In the genomic region with DNA sequence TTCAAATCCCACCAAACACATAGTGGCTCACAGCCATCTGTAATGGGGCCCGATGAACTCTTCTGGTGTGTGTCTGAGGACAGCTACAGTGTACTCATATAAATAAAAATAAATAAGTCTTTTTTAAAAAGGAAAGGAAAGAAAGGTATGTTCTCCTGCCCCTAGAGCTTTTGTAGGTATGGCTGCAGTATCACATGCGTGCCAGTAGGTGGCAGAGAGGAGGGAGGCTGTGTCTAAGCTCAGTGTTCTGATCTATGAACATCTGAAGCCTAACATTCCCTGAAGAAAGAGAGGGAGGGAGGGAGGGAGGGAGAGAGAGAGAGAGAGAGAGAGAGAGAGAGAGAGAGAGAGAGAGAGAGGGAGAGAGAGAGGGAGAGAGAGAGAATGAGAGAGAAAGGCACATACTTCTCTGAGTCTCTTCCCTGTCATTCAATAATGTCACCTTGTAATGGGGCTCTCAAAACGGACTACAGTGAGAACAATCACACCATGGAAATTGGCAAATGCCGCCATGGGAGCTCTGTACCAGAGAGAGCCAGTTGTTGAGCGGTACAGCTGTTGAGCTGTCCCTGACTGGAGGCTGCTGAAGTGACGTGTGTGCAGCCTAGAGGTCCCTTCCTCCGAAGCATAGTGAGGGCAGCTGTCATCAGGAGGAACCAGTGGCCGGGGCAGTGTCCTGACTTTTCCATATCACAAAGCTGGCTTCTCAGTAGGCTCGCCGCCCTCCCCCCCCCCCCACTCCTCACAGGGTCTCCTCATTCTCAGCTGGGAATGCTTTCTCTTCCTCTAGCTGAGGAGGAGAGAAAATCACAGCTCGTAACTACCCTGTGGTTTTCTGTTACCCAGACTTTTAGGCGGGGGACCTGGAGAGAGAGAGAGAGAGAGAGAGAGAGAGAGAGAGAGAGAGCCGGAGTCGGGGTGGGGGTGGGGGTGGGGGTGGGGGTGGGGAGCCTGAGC, we compare ENCODE assay signal across 8 mouse cellular contexts. TPM values are rescaled to one million over a fixed set of nuclear protein-coding genes. Genes with fewer than 3 reads are reported as not detected.
DNase-seq lines count a peak whose midpoint lies in the region; ATAC-seq and TF ChIP-seq lines count a peak whose summit lies in the region.

No protein-coding gene starts in this region.

- no peak overlapping the region for H3K9ac ChIP-seq in liver, adult 2 months (ENCODE audit: low read depth, low read length)
- H3K9ac ChIP-seq in lung, embryonic 16.5 days (ENCODE audit: low read length): no peak overlapping the region
- no peak overlapping the region for H3K9ac ChIP-seq in stomach, postnatal 0 days (ENCODE audit: low read length)

- no peaks in the 10 kb centered on the region for H3K27me3 ChIP-seq in liver, adult 2 months (ENCODE audit: control insufficient read depth, insufficient read depth, low read length)
- H3K27me3 ChIP-seq in lung, embryonic 16.5 days (ENCODE audit: control insufficient read depth, insufficient read depth, low read depth, low read length): no peaks in the 10 kb centered on the region
- H3K27me3 ChIP-seq in stomach, postnatal 0 days (ENCODE audit: control insufficient read depth, insufficient read depth, low read length): no peaks in the 10 kb centered on the region

- intact Hi-C loops in left cerebral cortex, postnatal 25 days (cut with DNase I): no loop called here

- TF ChIP-seq CTCF in liver, adult 2 months (IDR thresholded peaks at IDR 0.05; ENCODE audit: low read depth, low read length): peak; percentile 71; the same call in 1 of the 2 replicates
- peak; percentile 71; the same call in 1 of the 2 replicates for TF ChIP-seq CTCF in brain, embryonic 14.5 days (IDR thresholded peaks at IDR 0.05; ENCODE audit: borderline replicate concordance, extremely low read depth, insufficient read depth, insufficient read length)
- TF ChIP-seq CTCF in stomach, postnatal 0 days (IDR thresholded peaks at IDR 0.05; ENCODE audit: low read depth): peak; percentile 83

- H3K27ac ChIP-seq in liver, adult 2 months (replicated peaks; ENCODE audit: insufficient read depth, low read depth, low read length): no peak overlapping the region
- H3K27ac ChIP-seq in lung, embryonic 16.5 days (ENCODE audit: low read length): no peak overlapping the region
- no peak overlapping the region for H3K27ac ChIP-seq in stomach, postnatal 0 days (replicated peaks)

- H3K36me3 ChIP-seq in liver, adult 2 months (ENCODE audit: control insufficient read depth, insufficient read depth, low read length): no peaks in the 10 kb centered on the region
- no peaks in the 10 kb centered on the region for H3K36me3 ChIP-seq in lung, embryonic 16.5 days (ENCODE audit: control insufficient read depth, insufficient read depth, low read length)
- H3K36me3 ChIP-seq in stomach, postnatal 0 days (ENCODE audit: control insufficient read depth, insufficient read depth, low read length): no peaks in the 10 kb centered on the region

- H3K4me1 ChIP-seq in liver, adult 2 months (ENCODE audit: control insufficient read depth, insufficient read depth, low read length): no peaks in the 10 kb centered on the region
- H3K4me1 ChIP-seq in lung, embryonic 16.5 days (replicated peaks; ENCODE audit: control insufficient read depth, insufficient read depth, low read length): no peaks in the 10 kb centered on the region; the same call in 1 of the 2 replicates
- H3K4me1 ChIP-seq in stomach, postnatal 0 days (replicated peaks; ENCODE audit: control insufficient read depth, insufficient read depth): no peaks in the 10 kb centered on the region

- ATAC-seq in lung, embryonic 16.5 days (ENCODE audit: low read depth): peak; percentile 59
- peak; percentile 45; the same call in 1 of the 2 replicates for ATAC-seq in stomach, postnatal 0 days (ENCODE audit: low FRiP score, low TSS enrichment)
- ATAC-seq in megakaryocyte progenitor cell, adult 5-6 weeks (replicated peaks; ENCODE audit: poor library complexity): no peak

- no peak overlapping the region for H3K4me3 ChIP-seq in liver, adult 2 months (ENCODE audit: insufficient read depth, low read depth, low read length)
- no peak overlapping the region for H3K4me3 ChIP-seq in lung, embryonic 16.5 days (ENCODE audit: low read length)
- H3K4me3 ChIP-seq in stomach, postnatal 0 days (ENCODE audit: low read depth, low read length): no peak overlapping the region

- no peak for TF ChIP-seq POLR2A in liver, adult 2 months (IDR thresholded peaks at IDR 0.05; ENCODE audit: extremely low read depth, insufficient read depth, low read length)
- TF ChIP-seq POLR2A in brain, embryonic 14.5 days (IDR thresholded peaks at IDR 0.05; ENCODE audit: borderline replicate concordance, extremely low read depth, insufficient read depth, insufficient read length, poor library complexity, severe bottlenecking): no peak

- DNase-seq in liver, adult 2 months (ENCODE audit: extremely low read depth, low read depth, low spot score): no peak
- DNase-seq in liver: no peak
- DNase-seq in brain, embryonic 14.5 days (ENCODE audit: low read depth): peak; percentile 59
- peak; percentile 43 for DNase-seq in heart, postnatal 4 days
- no peak for DNase-seq in stomach, postnatal 0 days (ENCODE audit: low spot score)
- DNase-seq in left cerebral cortex, postnatal 25 days (ENCODE audit: low spot score in 2 of 2): no peak

- H3K4me2 ChIP-seq in lung, embryonic 16.5 days (ENCODE audit: low read depth, low read length): no peak overlapping the region
- no peak overlapping the region for H3K4me2 ChIP-seq in stomach, postnatal 0 days (replicated peaks; ENCODE audit: low read depth)

- WGBS in liver, adult 2 months: 49% methylated on average over 11 of the region's 14 CpGs
- 27% methylated on average over 12 of the region's 14 CpGs for WGBS in lung, embryonic 16.5 days
- 37% methylated on average over 12 of the region's 14 CpGs for WGBS in stomach, postnatal 0 days

- TF ChIP-seq EP300 in stomach, postnatal 0 days (optimal IDR thresholded peaks at IDR 0.05): no peak

- H3K9me3 ChIP-seq in lung, embryonic 16.5 days (ENCODE audit: control insufficient read depth, low read length): no peaks in the 10 kb centered on the region
- no peaks in the 10 kb centered on the region for H3K9me3 ChIP-seq in stomach, postnatal 0 days (ENCODE audit: control insufficient read depth, low read length)

- H3K79me2 ChIP-seq in liver, adult 2 months (ENCODE audit: control insufficient read depth, insufficient read depth, low read length): no peaks in the 10 kb centered on the region

RNA-seq across cellular contexts. Expression of gene Tifab, which starts 11.0 kb away (rescaled TPM):
- total RNA-seq in liver, adult 2 months (2014; rRNA removed): 1.1 and 1.2 TPM in 2 replicates
- polyA plus RNA-seq in liver, adult 2 months (2012; rRNA removed): 1.0 and 1.9 TPM in 2 replicates
- polyA plus RNA-seq in brain, embryonic 14.5 days (2012; rRNA removed): 0.37 and 0.70 TPM in 2 replicates
- total RNA-seq in heart, postnatal 4 days (2021): under 1 TPM; 0.65 to 0.69 TPM
- 4.0 and 4.8 TPM in 2 replicates for polyA plus RNA-seq in lung, embryonic 16.5 days (2015; fragmentation: Nextera tagmentation; extraction: Ambion mirVana)
- polyA plus RNA-seq in stomach, postnatal 0 days (2015; fragmentation: Nextera tagmentation; extraction: Ambion mirVana): 2.1 and 2.4 TPM in 2 replicates
- 81.5 and 82.6 TPM in 2 replicates for total RNA-seq in megakaryocyte progenitor cell, adult 5-6 weeks (2015)
- 99.3 and 113 TPM in 2 replicates for total RNA-seq in megakaryocyte progenitor cell, adult 5-6 weeks (2017)
- 1 to 10 TPM; 1.5 to 2.3 TPM for total RNA-seq in left cerebral cortex, postnatal 25 days (2021)

RNA-seq across cellular contexts. Expression of gene H2afy, which starts 31.6 kb away (rescaled TPM):
- 52.7 and 56.2 TPM in 2 replicates for total RNA-seq in liver, adult 2 months (2014; rRNA removed)
- polyA plus RNA-seq in liver, adult 2 months (2012; rRNA removed): 65.9 and 73.6 TPM in 2 replicates
- polyA plus RNA-seq in brain, embryonic 14.5 days (2012; rRNA removed): 317 and 334 TPM in 2 replicates
- 10 to 100 TPM; 84.6 to 91.3 TPM for total RNA-seq in heart, postnatal 4 days (2021)
- 247 and 266 TPM in 2 replicates for polyA plus RNA-seq in lung, embryonic 16.5 days (2015; fragmentation: Nextera tagmentation; extraction: Ambion mirVana)
- polyA plus RNA-seq in stomach, postnatal 0 days (2015; fragmentation: Nextera tagmentation; extraction: Ambion mirVana): 150 and 157 TPM in 2 replicates
- 720 and 754 TPM in 2 replicates for total RNA-seq in megakaryocyte progenitor cell, adult 5-6 weeks (2015)
- 1,515 and 1,537 TPM in 2 replicates for total RNA-seq in megakaryocyte progenitor cell, adult 5-6 weeks (2017)
- 100 to 1,000 TPM in 1 of 2 experiments, 10 to 100 TPM in 1; 98.3 to 102 TPM for total RNA-seq in left cerebral cortex, postnatal 25 days (2021)

Comparison
In these comparisons a context has a peak if more than half of its experiments do, and no peak if none do; other contexts are left out.
1. DNase-seq: peak in brain, embryonic 14.5 days (single experiment) and heart, postnatal 4 days (single experiment); none in liver, adult 2 months (single experiment), liver (single experiment), stomach, postnatal 0 days (single experiment) and left cerebral cortex, postnatal 25 days (0 of 2).
2. RNA of gene Tifab, which starts 11.0 kb away (total RNA-seq): 81.5 to 113 TPM in megakaryocyte progenitor cell, adult 5-6 weeks; 1.5 to 2.3 TPM in left cerebral cortex, postnatal 25 days, 1.1 to 1.2 TPM in liver, adult 2 months and 0.65 to 0.69 TPM in heart, postnatal 4 days; every median in the first group is over 10 times any median in the second.
3. RNA of gene H2afy, which starts 31.6 kb away (total RNA-seq): 720 to 1,537 TPM in megakaryocyte progenitor cell, adult 5-6 weeks; 98.3 to 102 TPM in left cerebral cortex, postnatal 25 days, 84.6 to 91.3 TPM in heart, postnatal 4 days and 52.7 to 56.2 TPM in liver, adult 2 months; every median in the first group is over 4 times any median in the second.
4. Peak in every context shown above with its lines, with median percentiles within 50 percentile points of each other: CTCF ChIP-seq.